Mouse (Mus musculus) lung, adult 2 months (tissue): ENCODE measurements around the gene Pcca.

ENCODE experiments used
- CTCF ChIP-seq: fragments of 200-500 bp; IDR thresholded peaks from 2 replicates; pipeline ENCODE4 v1.5.1; 2011; ENCODE audit warnings: mild to moderate bottlenecking, low read length, control low read depth; ENCODE audit not compliant: insufficient read depth
- POLR2A ChIP-seq: fragments of 200-500 bp; IDR thresholded peaks from 2 replicates; pipeline ENCODE4 v1.6.1; 2011; ENCODE audit warnings: low read depth, mild to moderate bottlenecking, control low read depth, low read length, borderline replicate concordance; ENCODE audit errors: extremely low read depth

GRCm38 (mm10) chr14:122485635-122486181 is 48.4 kb upstream of the Pcca start:
- TF ChIP-seq CTCF, result no peak
- TF ChIP-seq POLR2A, result no peak
